Mouse (Mus musculus): ENCODE measurements around the gene Rptor. TPM values are rescaled to one million over a fixed set of nuclear protein-coding genes. Genes with fewer than 3 reads are reported as not detected.
A peak's percentile ranks its signal among the peaks of the same experiment; 100 is the strongest.

The Rptor gene
- polyA plus RNA-seq, 1 experiment: 26.2 TPM

GRCm38 (mm10) chr11:119939711-119940106, 337.0 kb downstream of the Rptor start:
- no peak for DNase-seq
- WGBS: 69% methylated on average over 4 of the region's 4 CpGs
- peaks cover 29% of the 10 kb centered on the region for H3K4me1 ChIP-seq (ENCODE audit: control insufficient read depth, insufficient read depth, low read length)
- H3K4me3 ChIP-seq (replicated peaks; ENCODE audit: extremely low read depth, low read depth, low read length): no peak overlapping the region
- TF ChIP-seq POLR2A (IDR thresholded peaks at IDR 0.05; ENCODE audit: borderline replicate concordance, extremely low read depth, low read depth, low read length): no peak
- no peak for TF ChIP-seq CTCF (IDR thresholded peaks at IDR 0.05; ENCODE audit: insufficient read depth, low read length)

GRCm38 (mm10) chr11:119940142-119940541, 337.4 kb downstream of the Rptor start:
- no peak overlapping the region for H3K4me3 ChIP-seq (replicated peaks; ENCODE audit: extremely low read depth, low read depth, low read length)
- peaks cover 29% of the 10 kb centered on the region for H3K4me1 ChIP-seq (ENCODE audit: control insufficient read depth, insufficient read depth, low read length)
- DNase-seq: no peak
- 85% methylated on average over 11 of the region's 11 CpGs for WGBS
- TF ChIP-seq CTCF (IDR thresholded peaks at IDR 0.05; ENCODE audit: insufficient read depth, low read length): no peak
- TF ChIP-seq POLR2A (IDR thresholded peaks at IDR 0.05; ENCODE audit: borderline replicate concordance, extremely low read depth, low read depth, low read length): no peak

- DNase-seq: no peak
- WGBS: 8% methylated on average over 8 of the region's 8 CpGs
- TF ChIP-seq CTCF (IDR thresholded peaks at IDR 0.05; ENCODE audit: insufficient read depth, low read length) (no peak), POLR2A (IDR thresholded peaks at IDR 0.05; ENCODE audit: borderline replicate concordance, extremely low read depth, low read depth, low read length) (no peak)
- peaks cover 27% of the 10 kb centered on the region for H3K4me1 ChIP-seq (ENCODE audit: control insufficient read depth, insufficient read depth, low read length)
- no peak overlapping the region for H3K4me3 ChIP-seq (replicated peaks; ENCODE audit: extremely low read depth, low read depth, low read length)
Measured at GRCm38 (mm10) chr11:119941794-119942193, 339.1 kb downstream of the Rptor start.

DNA sequence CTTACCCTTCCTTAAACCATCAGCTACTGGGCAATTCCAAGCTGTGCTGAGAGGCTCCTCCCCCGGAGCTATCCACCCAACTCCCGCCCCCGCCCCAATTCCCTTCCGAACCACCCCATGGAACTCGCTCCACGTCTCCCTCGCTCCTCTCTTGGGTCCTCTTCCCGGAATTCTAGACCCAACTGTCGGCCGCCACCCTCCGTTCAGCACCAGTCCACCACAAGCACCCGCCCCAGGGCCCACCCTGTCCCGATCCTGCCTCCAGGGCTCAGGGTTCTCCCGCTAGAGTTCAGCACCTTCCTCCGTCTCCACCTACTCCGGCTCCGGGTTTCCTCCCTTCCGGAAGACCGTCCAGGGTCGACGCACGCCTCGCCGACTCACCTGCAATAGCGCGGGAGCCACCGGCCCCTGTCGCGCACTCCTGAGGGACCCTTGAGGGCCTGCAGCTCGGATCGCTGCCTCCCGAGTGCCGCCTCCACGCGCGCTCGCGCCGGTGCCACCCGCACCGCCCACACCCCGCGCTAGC, 339.6 kb downstream of the Rptor start:
- DNase-seq: no peak
- 1% methylated on average over 43 of the region's 43 CpGs for WGBS
- H3K4me1 ChIP-seq (ENCODE audit: control insufficient read depth, insufficient read depth, low read length): peaks cover 26% of the 10 kb centered on the region
- TF ChIP-seq POLR2A (IDR thresholded peaks at IDR 0.05; ENCODE audit: borderline replicate concordance, extremely low read depth, low read depth, low read length): peak; percentile 46; the same call in 1 of the 2 replicates
- TF ChIP-seq CTCF (IDR thresholded peaks at IDR 0.05; ENCODE audit: insufficient read depth, low read length): no peak
- H3K4me3 ChIP-seq (replicated peaks; ENCODE audit: extremely low read depth, low read depth, low read length): peak overlapping the region; percentile 76

- H3K4me1 ChIP-seq (ENCODE audit: control insufficient read depth, insufficient read depth, low read length): peaks cover 24% of the 10 kb centered on the region
- peak within 1 kb of the TSS; percentile 100 for H3K4me3 ChIP-seq (replicated peaks; ENCODE audit: extremely low read depth, low read depth, low read length)
- under 1% methylated on average over 74 of the region's 79 CpGs for WGBS
- peak; percentile 97 for DNase-seq
- TF ChIP-seq CTCF (IDR thresholded peaks at IDR 0.05; ENCODE audit: insufficient read depth, low read length): no peak
- TF ChIP-seq POLR2A (IDR thresholded peaks at IDR 0.05; ENCODE audit: borderline replicate concordance, extremely low read depth, low read depth, low read length): peak; percentile 99
Measured at GRCm38 (mm10) chr11:119942727-119943427, 340.2 kb downstream of the Rptor start, which contains the start of gene Baiap2. Baiap2 (plus strand) TSS chr11:119942763.

- peak; percentile 56 for DNase-seq
Measured at GRCm38 (mm10) chr11:119943428-119943988, 340.8 kb downstream of the Rptor start.

GRCm38 (mm10) chr11:119945343-119945742, 342.6 kb downstream of the Rptor start:
- peak overlapping the region; percentile 47 for H3K4me3 ChIP-seq (replicated peaks; ENCODE audit: extremely low read depth, low read depth, low read length)
- no peak; the same call in 1 of the 2 replicates for TF ChIP-seq POLR2A (IDR thresholded peaks at IDR 0.05; ENCODE audit: borderline replicate concordance, extremely low read depth, low read depth, low read length)
- no peak for TF ChIP-seq CTCF (IDR thresholded peaks at IDR 0.05; ENCODE audit: insufficient read depth, low read length)
- WGBS: 40% methylated on average over 7 of the region's 7 CpGs

More at GRCm38 (mm10) chr11:119943428-119943988, 340.8 kb downstream of the Rptor start:
- Histone ChIP-seq H3K4me1 (ENCODE audit: control insufficient read depth, insufficient read depth, low read length) (peaks cover 24% of the 10 kb centered on the region), H3K4me3 (replicated peaks; ENCODE audit: extremely low read depth, low read depth, low read length) (peak overlapping the region; percentile 100)
- WGBS: 2% methylated on average over 32 of the region's 32 CpGs
- TF ChIP-seq POLR2A (IDR thresholded peaks at IDR 0.05; ENCODE audit: borderline replicate concordance, extremely low read depth, low read depth, low read length) (no peak), CTCF (IDR thresholded peaks at IDR 0.05; ENCODE audit: insufficient read depth, low read length) (no peak)

DNA sequence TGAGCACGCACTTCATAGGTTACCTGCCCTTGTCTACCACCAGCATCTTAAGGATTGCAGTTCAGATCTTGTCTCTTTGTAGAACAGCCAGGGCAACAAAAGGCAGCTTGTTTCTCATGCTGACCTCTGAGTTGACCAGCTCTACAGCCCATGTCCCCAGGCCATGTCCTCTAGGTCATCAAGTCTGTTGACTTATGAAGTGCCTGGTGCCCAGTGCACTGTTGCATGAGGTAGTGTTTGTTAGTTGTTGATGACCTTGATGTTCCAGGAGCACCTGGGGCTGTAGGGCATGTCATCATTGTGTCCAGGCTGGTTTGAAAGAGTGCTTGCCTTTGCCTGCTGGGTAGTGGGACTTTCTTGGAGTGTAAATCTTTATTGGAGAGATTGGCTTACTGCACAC, 344.7 kb downstream of the Rptor start:
- 85% methylated on average over 1 of the region's 1 CpGs for WGBS
- no peak overlapping the region for H3K4me3 ChIP-seq (replicated peaks; ENCODE audit: extremely low read depth, low read depth, low read length)
- no peak for DNase-seq
- TF ChIP-seq POLR2A (IDR thresholded peaks at IDR 0.05; ENCODE audit: borderline replicate concordance, extremely low read depth, low read depth, low read length) (no peak), CTCF (IDR thresholded peaks at IDR 0.05; ENCODE audit: insufficient read depth, low read length) (no peak)
- peaks cover 30% of the 10 kb centered on the region for H3K4me1 ChIP-seq (ENCODE audit: control insufficient read depth, insufficient read depth, low read length)

More at GRCm38 (mm10) chr11:119945343-119945742, 342.6 kb downstream of the Rptor start:
- peak; percentile 61 for DNase-seq
- H3K4me1 ChIP-seq (ENCODE audit: control insufficient read depth, insufficient read depth, low read length): peaks cover 28% of the 10 kb centered on the region

DNA sequence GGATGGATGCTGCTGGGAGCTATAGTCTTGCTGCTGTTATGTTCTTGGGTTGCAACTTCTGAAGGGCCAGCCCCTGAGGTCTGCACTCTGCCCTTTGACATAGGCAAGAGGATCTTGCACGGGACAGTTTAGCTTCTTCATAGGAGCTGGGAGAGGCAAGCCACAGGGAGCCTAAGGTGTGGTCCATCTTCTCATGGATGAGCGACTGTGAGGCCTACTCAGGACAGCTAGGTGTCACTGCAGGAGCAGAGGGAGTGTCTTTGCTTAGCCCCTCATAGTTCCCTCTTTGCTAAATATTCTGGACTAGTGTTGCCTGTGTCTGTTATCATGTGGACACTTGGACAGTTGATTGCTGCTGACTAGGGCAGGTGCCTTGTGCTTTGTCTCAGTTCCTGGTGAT, 345.2 kb downstream of the Rptor start:
- 46% methylated on average over 2 of the region's 2 CpGs for WGBS
- TF ChIP-seq POLR2A (IDR thresholded peaks at IDR 0.05; ENCODE audit: borderline replicate concordance, extremely low read depth, low read depth, low read length) (no peak), CTCF (IDR thresholded peaks at IDR 0.05; ENCODE audit: insufficient read depth, low read length) (peak; percentile 33; the same call in 1 of the 2 replicates)

More for the DNA sequence above, 345.2 kb downstream of the Rptor start:
- DNase-seq: no peak
- Histone ChIP-seq H3K4me3 (replicated peaks; ENCODE audit: extremely low read depth, low read depth, low read length) (no peak overlapping the region), H3K4me1 (ENCODE audit: control insufficient read depth, insufficient read depth, low read length) (peaks cover 34% of the 10 kb centered on the region)
